Mouse (Mus musculus) myocyte (in vitro differentiated cells): ENCODE results near the gene Ankrd40. TPM values are rescaled to one million over a fixed set of nuclear protein-coding genes. Genes with fewer than 3 reads are reported as not detected.

ENCODE experiments used
- H3K27me3 ChIP-seq: one replicate; pipeline ENCODE4 v1.6.1; 2011; ENCODE audit not compliant: control insufficient read depth, insufficient read depth, insufficient read length
- H3K36me3 ChIP-seq: one replicate; pipeline ENCODE4 v1.6.1; 2011; ENCODE audit not compliant: control insufficient read depth, insufficient read depth
- H3K4me2 ChIP-seq: one replicate; pipeline ENCODE4 v1.6.1; 2011; ENCODE audit warnings: low read depth, control low read depth
- H3K4me3 ChIP-seq: one replicate; pipeline ENCODE4 v1.5.1; 2011; ENCODE audit warnings: mild to moderate bottlenecking, control low read depth, moderate library complexity
- H3K79me2 ChIP-seq: one replicate; pipeline ENCODE4 v1.6.1; 2011; ENCODE audit not compliant: control insufficient read depth, insufficient read depth
- H3ac ChIP-seq: one replicate; pipeline ENCODE4 v1.6.1; 2011; ENCODE audit not compliant: control insufficient read depth, insufficient read length
- CEBPB ChIP-seq: IDR thresholded peaks from 2 replicates; pipeline ENCODE4 v1.6.1; 2011; ENCODE audit warnings: mild to moderate bottlenecking, moderate library complexity; ENCODE audit not compliant: poor library complexity, insufficient read depth, severe bottlenecking
- E2F4 ChIP-seq: IDR thresholded peaks from one replicate; pipeline ENCODE4 v1.6.1; 2011; ENCODE audit warnings: mild to moderate bottlenecking, control low read depth, moderate library complexity; ENCODE audit not compliant: insufficient read depth
- MAX ChIP-seq: IDR thresholded peaks from one replicate; pipeline ENCODE4 v1.6.1; 2011; ENCODE audit warnings: low read depth, mild to moderate bottlenecking, control low read depth
- MYOD1 ChIP-seq, 3 experiments: IDR thresholded peaks; one replicate each; pipeline ENCODE4 v1.6.1; 2011; ENCODE audit warnings: control low read depth in 2 of 3, low read depth in 2 of 3, mild to moderate bottlenecking in 2 of 3, moderate library complexity in 1 of 3; ENCODE audit not compliant: insufficient read length in 2 of 3, control insufficient read depth in 1 of 3
- MYOG ChIP-seq, 3 experiments: IDR thresholded peaks; one replicate each; pipeline ENCODE4 v1.6.1; 2011; ENCODE audit warnings: control low read depth in 2 of 3, low read depth in 2 of 3, mild to moderate bottlenecking in 2 of 3; ENCODE audit not compliant: insufficient read length in 2 of 3, control insufficient read depth in 1 of 3, insufficient read depth in 1 of 3
- POLR2A ChIP-seq: IDR thresholded peaks from one replicate; pipeline ENCODE4 v1.6.1; 2011; ENCODE audit warnings: low read depth, mild to moderate bottlenecking, control low read depth, moderate library complexity; ENCODE audit not compliant: insufficient read length
- POLR2AphosphoS2 ChIP-seq: IDR thresholded peaks from one replicate; pipeline ENCODE4 v1.6.1; 2011; ENCODE audit warnings: low read depth, control low read depth; ENCODE audit not compliant: insufficient read length
- REST ChIP-seq: IDR thresholded peaks from one replicate; pipeline ENCODE4 v1.6.1; 2011; ENCODE audit warnings: mild to moderate bottlenecking, control low read depth, moderate library complexity; ENCODE audit not compliant: insufficient read depth, insufficient read length
- SRF ChIP-seq: IDR thresholded peaks from one replicate; pipeline ENCODE4 v1.6.1; 2011; ENCODE audit warnings: low read depth; ENCODE audit not compliant: control insufficient read depth, insufficient read length
- TCF12 ChIP-seq: IDR thresholded peaks from one replicate; pipeline ENCODE4 v1.6.1; 2011; ENCODE audit warnings: mild to moderate bottlenecking, control low read depth; ENCODE audit not compliant: poor library complexity, insufficient read depth, severe bottlenecking
- TCF3 ChIP-seq: IDR thresholded peaks from one replicate; pipeline ENCODE4 v1.6.1; 2011; ENCODE audit warnings: low read depth, control low read depth; ENCODE audit not compliant: insufficient read length
- USF1 ChIP-seq: IDR thresholded peaks from one replicate; pipeline ENCODE4 v1.6.1; 2011; ENCODE audit warnings: low read depth, mild to moderate bottlenecking, control low read depth, moderate library complexity
- polyA plus RNA-seq: library from polyadenylated mRNA; unstranded; fragments of >200 nt; fragmentation: generic; extraction: Trizol; gene quantifications from one replicate; pipeline ENCODE4 v1.2.1, GENCODE M21; 2012; ENCODE audit warnings: missing spikeins

Ankrd40 gene
- 105 TPM for polyA plus RNA-seq

- Histone ChIP-seq H3ac (peak within 1 kb of the TSS; percentile 94), H3K27me3 (no peaks in the 10 kb centered on the region), H3K4me3 (peak within 1 kb of the TSS; percentile 53), H3K36me3 (peaks cover 11% of the 10 kb centered on the region), H3K79me2 (peaks cover 43% of the 10 kb centered on the region), H3K4me2 (peak within 1 kb of the TSS; percentile 94)
- no peak for TF ChIP-seq TCF12
- TF ChIP-seq E2F4 = no peak
- TF ChIP-seq POLR2AphosphoS2 = peak; percentile 53
- TF ChIP-seq MAX = no peak
- TF ChIP-seq USF1 = no peak
- peak in 1 of 3 experiments; percentile 23 for TF ChIP-seq MYOD1 (IDR thresholded peaks at IDR 0.05; ENCODE audit: control insufficient read depth in 1 of 3, insufficient read length in 2 of 3, low read depth in 2 of 3)
- no peak for TF ChIP-seq TCF3
- TF ChIP-seq CEBPB = no peak
- TF ChIP-seq REST = no peak
- TF ChIP-seq POLR2A = peak; percentile 73
- TF ChIP-seq MYOG (IDR thresholded peaks at IDR 0.05; ENCODE audit: control insufficient read depth in 1 of 3, insufficient read depth in 1 of 3, insufficient read length in 2 of 3, low read depth in 2 of 3) = peak in 2 of 3 experiments; percentile 9 to 55
- no peak for TF ChIP-seq SRF
These were observed at the start of gene Ankrd40 for GRCm38 (mm10) chr11:94327693-94328643. Ankrd40 (plus strand) TSS chr11:94328001.

- no peak within 1 kb of the TSS for H3K4me2 ChIP-seq
- H3K27me3 ChIP-seq = no peaks in the 10 kb centered on the region
- TF ChIP-seq POLR2A (peak; percentile 50), TCF3 (no peak), POLR2AphosphoS2 (peak; percentile 96), SRF (no peak)
- no peak within 1 kb of the TSS for H3ac ChIP-seq
- peaks cover 24% of the 10 kb centered on the region for H3K36me3 ChIP-seq
- no peak within 1 kb of the TSS for H3K4me3 ChIP-seq
- H3K79me2 ChIP-seq = no peaks in the 10 kb centered on the region
These were observed 46.3 kb upstream of the Ankrd40 start, which contains the start of gene Gm21885 for GRCm38 (mm10) chr11:94281199-94282181. Gm21885 (plus strand) TSS chr11:94281873.

- H3K27me3 ChIP-seq = no peaks in the 10 kb centered on the region
- H3K4me3 ChIP-seq = no peak overlapping the region
- H3ac ChIP-seq = no peak overlapping the region
- no peaks in the 10 kb centered on the region for H3K79me2 ChIP-seq
- TF ChIP-seq POLR2AphosphoS2 (peak; percentile 79), MYOD1 (IDR thresholded peaks at IDR 0.05; ENCODE audit: control insufficient read depth in 1 of 3, insufficient read length in 2 of 3, low read depth in 2 of 3) (no peak)
- no peak overlapping the region for H3K4me2 ChIP-seq
- H3K36me3 ChIP-seq = peaks cover 30% of the 10 kb centered on the region
These were observed 45.5 kb upstream of the Ankrd40 start for GRCm38 (mm10) chr11:94282291-94282690.

GRCm38 (mm10) chr11:94283536-94284099 lies 44.2 kb upstream of the Ankrd40 start:
- H3K4me2 ChIP-seq = no peak overlapping the region
- H3K4me3 ChIP-seq = no peak overlapping the region
- H3K79me2 ChIP-seq = no peaks in the 10 kb centered on the region
- H3K27me3 ChIP-seq = no peaks in the 10 kb centered on the region
- TF ChIP-seq USF1 = no peak
- TF ChIP-seq POLR2AphosphoS2 = peak; percentile 82
- TF ChIP-seq MAX = no peak
- H3K36me3 ChIP-seq = peaks cover 31% of the 10 kb centered on the region
- no peak overlapping the region for H3ac ChIP-seq
